Mouse (Mus musculus): ENCODE results near the gene Mb21d2.
A peak's percentile ranks its signal among the peaks of the same experiment; 100 is the strongest.

- TF ChIP-seq EP300 (IDR thresholded peaks at IDR 0.05; ENCODE audit: low read depth) (no peak), CTCF (IDR thresholded peaks at IDR 0.05; ENCODE audit: low read depth) (peak; percentile 75)
These were observed 89.1 kb downstream of the Mb21d2 start for GRCm38 (mm10) chr16:28840075-28840974.

Data from liver, postnatal 0 days (tissue).